Mouse (Mus musculus): ENCODE measurements around the gene Rag2. TPM values are rescaled to one million over a fixed set of nuclear protein-coding genes. Genes with fewer than 3 reads are reported as not detected.

Gene Rag2
- polyA plus RNA-seq, 1 experiment from 2014 or later = not detected

DNA sequence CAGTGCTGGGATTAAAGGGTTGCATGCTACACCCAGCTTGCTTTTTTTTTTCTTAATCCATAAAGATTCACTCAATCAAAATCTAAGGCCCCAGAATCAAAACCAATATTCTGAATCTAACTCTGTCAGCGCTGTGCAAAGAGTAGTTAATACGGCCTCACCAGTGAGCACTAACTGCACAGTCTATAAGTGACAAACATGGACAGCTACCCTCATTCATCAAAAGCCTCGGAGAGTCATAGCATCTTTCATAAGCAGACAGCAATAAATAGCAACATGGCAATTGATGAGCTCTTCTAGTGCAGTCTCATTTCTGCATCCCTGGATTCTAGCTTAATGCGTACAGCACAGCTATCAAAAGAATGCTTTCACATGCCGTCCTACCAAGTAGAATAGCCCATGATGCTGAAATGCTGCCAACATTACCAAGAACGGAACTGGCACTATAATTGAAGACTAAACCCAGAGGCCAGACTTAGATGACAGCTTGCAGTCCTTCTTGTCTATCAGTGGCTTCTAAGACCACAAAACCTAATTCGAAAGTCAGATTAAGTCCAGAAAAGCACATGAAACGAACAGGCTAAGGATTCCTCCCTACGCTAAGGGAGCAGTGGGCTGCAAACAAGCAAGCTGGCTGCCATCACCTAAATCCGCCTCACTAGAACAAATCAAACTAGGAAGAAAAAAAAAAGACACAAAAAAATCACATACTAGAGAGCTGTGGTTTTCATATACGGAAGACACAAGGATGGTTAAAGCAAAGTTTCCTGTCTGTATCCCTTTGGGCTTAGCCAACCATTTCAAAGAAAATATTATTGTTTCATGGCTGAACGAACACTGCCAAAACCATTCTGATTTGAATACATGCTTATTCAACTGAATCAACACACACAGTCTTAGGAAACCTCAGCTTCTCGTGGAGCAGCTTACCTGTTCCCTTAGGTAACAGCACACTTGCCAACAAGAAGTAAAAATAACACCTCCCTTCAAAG, 26.0 kb upstream of the Rag2 start:
- Histone ChIP-seq H3K27ac (no peak overlapping the region), H3K4me3 (no peak overlapping the region), H3K9ac (no peak overlapping the region), H3K27me3 (no peaks in the 10 kb centered on the region), H3K4me2 (no peak overlapping the region), H3K9me3 (no peaks in the 10 kb centered on the region), H3K36me3 (no peaks in the 10 kb centered on the region), H3K4me1 (peaks cover 7% of the 10 kb centered on the region)
- no peak for ATAC-seq (ENCODE audit: insufficient number of reproducible peaks, low FRiP score, low TSS enrichment, low read depth)
- 69% methylated on average over 13 of the region's 13 CpGs for WGBS

- 10% methylated on average over 8 of the region's 8 CpGs for WGBS
- Histone ChIP-seq H3K27ac (peak overlapping the region; percentile 85), H3K4me2 (peak overlapping the region; percentile 24)
Measured at GRCm38 (mm10) chr2:101600703-101601102, 23.8 kb upstream of the Rag2 start.

DNA sequence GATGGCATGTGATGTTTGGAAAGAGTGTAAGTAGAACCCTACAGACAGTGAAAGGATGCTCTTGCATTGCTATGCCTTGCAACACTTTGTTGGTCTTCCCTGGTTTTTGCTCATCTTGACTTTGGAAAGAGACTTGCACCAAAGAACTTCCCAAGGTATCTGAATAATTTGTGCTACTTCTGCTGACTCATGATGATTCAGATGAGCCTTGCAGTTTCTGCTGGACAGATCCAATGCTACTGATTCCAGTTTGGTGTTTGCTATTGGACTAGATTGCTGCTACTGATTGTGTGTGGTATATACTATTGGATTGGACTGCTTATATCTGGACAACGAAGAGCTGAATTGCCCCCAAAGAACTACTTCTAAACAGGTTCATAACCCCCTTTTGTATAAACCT, 21.4 kb upstream of the Rag2 start:
- no peak for ATAC-seq (ENCODE audit: insufficient number of reproducible peaks, low FRiP score, low TSS enrichment, low read depth)
- Histone ChIP-seq H3K4me3 (no peak overlapping the region), H3K9me3 (no peaks in the 10 kb centered on the region), H3K4me1 (peaks cover 7% of the 10 kb centered on the region), H3K9ac (no peak overlapping the region), H3K4me2 (no peak overlapping the region), H3K27ac (no peak overlapping the region), H3K27me3 (no peaks in the 10 kb centered on the region), H3K36me3 (no peaks in the 10 kb centered on the region)
- 97% methylated on average over 1 of the region's 1 CpGs for WGBS

More at GRCm38 (mm10) chr2:101600703-101601102, 23.8 kb upstream of the Rag2 start:
- Histone ChIP-seq H3K27me3 (no peaks in the 10 kb centered on the region), H3K4me1 (peaks cover 7% of the 10 kb centered on the region), H3K4me3 (no peak overlapping the region), H3K36me3 (no peaks in the 10 kb centered on the region), H3K9me3 (no peaks in the 10 kb centered on the region), H3K9ac (no peak overlapping the region)
- ATAC-seq (ENCODE audit: insufficient number of reproducible peaks, low FRiP score, low TSS enrichment, low read depth) = no peak

- H3K4me2 ChIP-seq = no peak overlapping the region
- no peak overlapping the region for H3K9ac ChIP-seq
- no peaks in the 10 kb centered on the region for H3K4me1 ChIP-seq
- H3K36me3 ChIP-seq = no peaks in the 10 kb centered on the region
- no peak overlapping the region for H3K27ac ChIP-seq
- WGBS = 57% methylated on average over 7 of the region's 7 CpGs
- no peaks in the 10 kb centered on the region for H3K9me3 ChIP-seq
- H3K4me3 ChIP-seq = no peak overlapping the region
- no peak for ATAC-seq (ENCODE audit: insufficient number of reproducible peaks, low FRiP score, low TSS enrichment, low read depth)
- no peaks in the 10 kb centered on the region for H3K27me3 ChIP-seq
Measured at GRCm38 (mm10) chr2:101608232-101608894, 16.2 kb upstream of the Rag2 start.

DNA sequence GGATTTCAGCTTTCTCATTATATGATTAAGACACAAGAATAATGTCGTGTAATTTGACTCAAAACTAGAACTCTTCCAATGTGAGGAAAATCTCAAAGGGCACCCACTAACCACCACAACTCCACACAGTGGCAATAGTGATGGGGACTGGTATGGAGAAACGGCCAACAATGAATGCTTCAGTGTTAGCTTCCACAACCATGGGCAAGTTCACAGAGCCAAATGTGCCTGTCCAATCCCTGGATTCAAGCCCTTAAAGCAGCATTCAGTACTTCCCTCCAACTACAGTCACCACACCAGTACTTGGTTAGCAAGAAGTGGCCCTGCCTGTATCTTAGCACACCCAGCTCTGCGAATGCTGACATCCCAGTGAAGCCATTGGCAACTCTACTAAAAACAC, 13.7 kb upstream of the Rag2 start:
- no peak for ATAC-seq (ENCODE audit: insufficient number of reproducible peaks, low FRiP score, low TSS enrichment, low read depth)

DNA sequence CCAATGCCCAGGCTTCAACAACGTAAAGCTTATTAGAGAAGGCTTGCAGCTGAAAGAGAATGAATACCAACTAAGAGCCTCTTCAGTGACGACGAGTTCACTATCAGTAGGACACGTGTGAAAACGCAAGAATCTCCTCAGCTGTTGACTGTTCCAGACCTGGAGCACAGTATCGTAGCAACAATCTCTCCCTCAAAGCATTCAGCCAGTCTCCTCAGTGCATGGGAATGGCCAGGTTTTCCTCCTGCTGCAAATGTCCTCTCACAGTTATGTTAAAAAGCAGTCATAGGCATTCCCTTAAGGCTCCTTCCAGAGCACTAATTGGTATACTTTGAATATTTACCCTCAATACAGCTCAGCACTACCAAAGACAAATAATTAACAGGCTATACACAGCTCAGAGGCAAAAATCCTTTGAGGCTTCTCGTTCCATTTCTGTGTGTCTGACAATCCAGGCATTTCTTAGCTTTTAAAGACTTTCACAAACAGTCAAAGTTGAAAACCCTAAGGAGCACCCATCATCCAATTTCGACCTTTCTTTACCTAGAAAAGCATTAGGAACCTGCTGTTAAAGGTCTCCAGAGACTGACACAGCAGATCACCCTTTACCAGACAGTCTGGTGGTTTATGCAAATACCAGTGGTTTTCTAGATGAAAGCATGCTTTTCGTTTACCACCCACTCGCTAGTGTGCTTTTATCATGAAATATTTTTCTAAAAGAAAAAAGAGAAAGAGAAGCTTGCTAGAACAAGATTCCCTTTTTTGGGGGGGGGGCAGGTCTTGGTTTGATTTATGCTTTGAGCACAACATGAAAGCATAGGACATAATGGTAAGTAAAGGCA, 8.8 kb upstream of the Rag2 start:
- no peaks in the 10 kb centered on the region for H3K4me1 ChIP-seq
- H3K4me2 ChIP-seq = no peak overlapping the region
- no peaks in the 10 kb centered on the region for H3K36me3 ChIP-seq
- no peak overlapping the region for H3K27ac ChIP-seq
- H3K9ac ChIP-seq = no peak overlapping the region
- WGBS = 60% methylated on average over 10 of the region's 10 CpGs
- no peak overlapping the region for H3K4me3 ChIP-seq
- H3K27me3 ChIP-seq = no peaks in the 10 kb centered on the region
- no peak for ATAC-seq (ENCODE audit: insufficient number of reproducible peaks, low FRiP score, low TSS enrichment, low read depth)
- no peaks in the 10 kb centered on the region for H3K9me3 ChIP-seq

More for the DNA sequence above, 13.7 kb upstream of the Rag2 start:
- H3K36me3 ChIP-seq = no peaks in the 10 kb centered on the region
- H3K9me3 ChIP-seq = no peaks in the 10 kb centered on the region
- H3K4me3 ChIP-seq = no peak overlapping the region
- 90% methylated on average over 3 of the region's 3 CpGs for WGBS
- no peak overlapping the region for H3K27ac ChIP-seq
- no peaks in the 10 kb centered on the region for H3K4me1 ChIP-seq
- H3K4me2 ChIP-seq = no peak overlapping the region
- H3K9ac ChIP-seq = no peak overlapping the region
- no peaks in the 10 kb centered on the region for H3K27me3 ChIP-seq

DNA sequence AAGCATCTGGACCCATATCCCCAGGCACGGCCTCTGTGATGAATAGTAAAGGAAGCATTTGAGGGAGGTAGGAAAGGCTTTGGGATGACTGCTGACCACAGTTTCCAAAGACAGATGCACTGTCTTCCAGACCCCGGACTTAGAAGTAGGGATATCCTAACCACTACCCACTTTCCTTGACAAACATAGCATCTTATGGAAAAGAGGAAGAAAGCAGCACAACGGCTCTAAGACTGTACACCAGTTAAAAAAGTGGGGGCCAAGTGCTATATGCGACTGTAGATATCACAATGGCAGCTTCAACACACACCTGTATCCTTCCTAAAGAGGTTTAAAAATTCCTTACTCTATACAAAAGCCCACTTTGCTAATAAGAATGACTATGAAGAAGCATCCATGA, 6.1 kb upstream of the Rag2 start:
- Histone ChIP-seq H3K27me3 (no peaks in the 10 kb centered on the region), H3K4me3 (no peak overlapping the region), H3K4me2 (no peak overlapping the region), H3K4me1 (no peaks in the 10 kb centered on the region), H3K36me3 (no peaks in the 10 kb centered on the region), H3K9ac (no peak overlapping the region), H3K9me3 (no peaks in the 10 kb centered on the region), H3K27ac (no peak overlapping the region)
- ATAC-seq (ENCODE audit: insufficient number of reproducible peaks, low FRiP score, low TSS enrichment, low read depth) = no peak
- WGBS = 81% methylated on average over 4 of the region's 4 CpGs

GRCm38 (mm10) chr2:101620899-101621298, 3.6 kb upstream of the Rag2 start:
- no peak overlapping the region for H3K4me2 ChIP-seq
- H3K9me3 ChIP-seq = no peaks in the 10 kb centered on the region
- ATAC-seq (ENCODE audit: insufficient number of reproducible peaks, low FRiP score, low TSS enrichment, low read depth) = no peak
- H3K9ac ChIP-seq = no peak overlapping the region
- H3K27me3 ChIP-seq = no peaks in the 10 kb centered on the region
- H3K36me3 ChIP-seq = no peaks in the 10 kb centered on the region
- WGBS = 48% methylated on average over 3 of the region's 3 CpGs
- H3K27ac ChIP-seq = no peak overlapping the region
- H3K4me1 ChIP-seq = no peaks in the 10 kb centered on the region
- no peak overlapping the region for H3K4me3 ChIP-seq

- no peak overlapping the region for H3K27ac ChIP-seq
- no peaks in the 10 kb centered on the region for H3K4me1 ChIP-seq
- no peak overlapping the region for H3K9ac ChIP-seq
- H3K4me3 ChIP-seq = no peak overlapping the region
- no peaks in the 10 kb centered on the region for H3K27me3 ChIP-seq
- H3K4me2 ChIP-seq = no peak overlapping the region
- no peaks in the 10 kb centered on the region for H3K36me3 ChIP-seq
- H3K9me3 ChIP-seq = no peaks in the 10 kb centered on the region
- ATAC-seq (ENCODE audit: insufficient number of reproducible peaks, low FRiP score, low TSS enrichment, low read depth) = no peak
- 65% methylated on average over 7 of the region's 7 CpGs for WGBS
Measured at GRCm38 (mm10) chr2:101621611-101622010, 2.9 kb upstream of the Rag2 start.

DNA sequence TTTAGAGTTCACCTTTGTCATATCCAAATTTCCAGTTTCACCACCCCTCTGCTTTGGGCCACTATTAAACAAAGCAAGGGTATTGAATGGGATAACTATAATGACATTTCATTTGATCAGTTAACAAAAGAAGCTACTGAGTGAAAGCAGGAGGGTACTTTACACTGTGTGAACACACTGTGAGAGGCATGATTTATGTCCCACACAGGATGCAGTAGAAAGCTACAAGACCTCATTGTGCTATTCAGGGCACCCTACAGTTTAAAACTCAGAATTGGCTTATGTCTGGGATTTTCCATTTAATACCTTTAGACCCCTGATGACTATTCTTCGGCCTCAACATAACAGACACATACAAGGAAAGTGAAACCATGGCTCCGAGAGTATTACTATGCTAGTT, 1.5 kb upstream of the Rag2 start:
- WGBS = 83% methylated on average over 2 of the region's 2 CpGs
- Histone ChIP-seq H3K36me3 (no peaks in the 10 kb centered on the region), H3K27me3 (no peaks in the 10 kb centered on the region), H3K4me2 (no peak overlapping the region), H3K4me3 (no peak overlapping the region), H3K9ac (no peak overlapping the region), H3K4me1 (no peaks in the 10 kb centered on the region), H3K27ac (no peak overlapping the region), H3K9me3 (no peaks in the 10 kb centered on the region)
- ATAC-seq (ENCODE audit: insufficient number of reproducible peaks, low FRiP score, low TSS enrichment, low read depth) = no peak

DNA sequence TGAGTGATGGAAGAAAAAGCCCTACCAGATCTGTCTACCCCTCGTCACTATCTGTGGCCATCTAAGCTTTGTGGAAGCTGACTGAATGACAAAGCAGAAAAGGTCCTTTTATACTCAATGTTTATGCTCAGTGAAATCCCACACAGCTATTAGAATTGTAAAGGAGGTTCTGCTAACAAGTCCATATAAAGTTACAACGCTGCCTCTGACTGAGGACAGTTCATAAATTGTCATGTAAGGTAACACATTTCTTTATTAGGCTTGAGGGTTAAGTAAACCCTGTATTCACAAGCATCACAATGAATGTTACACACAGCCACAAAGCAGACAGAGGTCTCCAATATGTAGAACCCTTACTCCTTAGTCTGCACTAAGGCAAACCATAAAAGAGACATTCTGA, 507 bp upstream of the Rag2 start:
- whole genome bisulfite sequencing = 62% methylated on average over 2 of the region's 2 CpGs
- Histone ChIP-seq H3K9ac (no peak overlapping the region), H3K36me3 (no peaks in the 10 kb centered on the region), H3K4me3 (no peak overlapping the region), H3K4me2 (no peak overlapping the region), H3K4me1 (no peaks in the 10 kb centered on the region), H3K27me3 (no peaks in the 10 kb centered on the region), H3K9me3 (no peaks in the 10 kb centered on the region), H3K27ac (no peak overlapping the region)
- no peak for ATAC-seq (ENCODE audit: insufficient number of reproducible peaks, low FRiP score, low TSS enrichment, low read depth)
